Mouse (Mus musculus): ENCODE data around the gene Stk40. TPM values are rescaled to one million over a fixed set of nuclear protein-coding genes. Genes with fewer than 3 reads are reported as not detected.

Gene Stk40
- total and polyA plus RNA-seq, 3 experiments: 20.5 to 68.2 (median 41.2) TPM

- H3K4me1 ChIP-seq (ENCODE audit: insufficient read depth, low read depth, low read length): peaks cover 12% of the 10 kb centered on the region
- TF ChIP-seq TAL1 (conservative IDR thresholded peaks at IDR 0.05; ENCODE audit: low read depth, low read length) (no peak), GATA1 (IDR thresholded peaks at IDR 0.05; ENCODE audit: borderline replicate concordance, low read length) (no peak), POLR2AphosphoS5 (IDR thresholded peaks at IDR 0.05; ENCODE audit: insufficient replicate concordance, low read depth, low read length) (no peak), CTCF (IDR thresholded peaks at IDR 0.05; ENCODE audit: low read depth, low read length) (no peak)
- no peak overlapping the region for H3K4me3 ChIP-seq (ENCODE audit: low read depth, low read length)
- DNase-seq (ENCODE audit: low spot score) (no peak), ATAC-seq (ENCODE audit: extremely low read depth, insufficient number of reproducible peaks, low FRiP score, poor library complexity, severe bottlenecking) (no peak)
- peaks cover 9% of the 10 kb centered on the region for H3K36me3 ChIP-seq (replicated peaks)
- no peaks in the 10 kb centered on the region for H3K9me3 ChIP-seq (replicated peaks)
- H3K27me3 ChIP-seq (ENCODE audit: insufficient read depth, low read length): peaks cover 34% of the 10 kb centered on the region; the same call in 1 of the 2 replicates
Observed at GRCm38 (mm10) chr4:126145396-126145795, 41.6 kb downstream of the Stk40 start.

GRCm38 (mm10) chr4:126146974-126147532 is 43.3 kb downstream of the Stk40 start:
- peaks cover 46% of the 10 kb centered on the region for H3K27me3 ChIP-seq (ENCODE audit: insufficient read depth, low read length)
- H3K9me3 ChIP-seq (replicated peaks): no peaks in the 10 kb centered on the region
- H3K4me1 ChIP-seq (ENCODE audit: insufficient read depth, low read depth, low read length): peaks cover 12% of the 10 kb centered on the region
- H3K36me3 ChIP-seq (replicated peaks): no peaks in the 10 kb centered on the region
- DNase-seq (ENCODE audit: low spot score) (no peak), ATAC-seq (ENCODE audit: extremely low read depth, insufficient number of reproducible peaks, low FRiP score, poor library complexity, severe bottlenecking) (no peak)
- H3K4me3 ChIP-seq (ENCODE audit: low read depth, low read length): no peak overlapping the region
- TF ChIP-seq TAL1 (conservative IDR thresholded peaks at IDR 0.05; ENCODE audit: low read depth, low read length): no peak
- no peak for TF ChIP-seq CTCF (IDR thresholded peaks at IDR 0.05; ENCODE audit: low read depth, low read length)
- TF ChIP-seq GATA1 (IDR thresholded peaks at IDR 0.05; ENCODE audit: borderline replicate concordance, low read length): no peak
- TF ChIP-seq GATA2 (IDR thresholded peaks at IDR 0.05; ENCODE audit: borderline replicate concordance, low read depth, low read length): no peak
- no peak for TF ChIP-seq POLR2AphosphoS5 (IDR thresholded peaks at IDR 0.05; ENCODE audit: insufficient replicate concordance, low read depth, low read length)

GRCm38 (mm10) chr4:126147533-126148160 is 43.9 kb downstream of the Stk40 start, which contains the start of gene Eva1b:
TSS of gene Eva1b (plus strand) at chr4:126147744.
- no peaks in the 10 kb centered on the region for H3K36me3 ChIP-seq (replicated peaks)
- TF ChIP-seq GATA1 (IDR thresholded peaks at IDR 0.05; ENCODE audit: borderline replicate concordance, low read length) (no peak), POLR2AphosphoS5 (IDR thresholded peaks at IDR 0.05; ENCODE audit: insufficient replicate concordance, low read depth, low read length) (no peak), GATA2 (IDR thresholded peaks at IDR 0.05; ENCODE audit: borderline replicate concordance, low read depth, low read length) (no peak), TAL1 (conservative IDR thresholded peaks at IDR 0.05; ENCODE audit: low read depth, low read length) (no peak), CTCF (IDR thresholded peaks at IDR 0.05; ENCODE audit: low read depth, low read length) (no peak)
- H3K27me3 ChIP-seq (ENCODE audit: insufficient read depth, low read length): peaks cover 51% of the 10 kb centered on the region
- peaks cover 12% of the 10 kb centered on the region for H3K4me1 ChIP-seq (ENCODE audit: insufficient read depth, low read depth, low read length)
- no peak for DNase-seq (ENCODE audit: low spot score)
- H3K9me3 ChIP-seq (replicated peaks): no peaks in the 10 kb centered on the region
- no peak for ATAC-seq (ENCODE audit: extremely low read depth, insufficient number of reproducible peaks, low FRiP score, poor library complexity, severe bottlenecking)
- H3K4me3 ChIP-seq (ENCODE audit: low read depth, low read length): peak within 1 kb of the TSS; percentile 68

- Histone ChIP-seq H3K27me3 (ENCODE audit: insufficient read depth, low read length) (peaks cover 56% of the 10 kb centered on the region), H3K9me3 (replicated peaks) (no peaks in the 10 kb centered on the region)
- DNase-seq (ENCODE audit: low spot score): peak; percentile 34
Observed at GRCm38 (mm10) chr4:126148161-126148961, 44.6 kb downstream of the Stk40 start.

GRCm38 (mm10) chr4:126149041-126149676 is 45.4 kb downstream of the Stk40 start:
- TF ChIP-seq POLR2AphosphoS5 (IDR thresholded peaks at IDR 0.05; ENCODE audit: insufficient replicate concordance, low read depth, low read length) (no peak), CTCF (IDR thresholded peaks at IDR 0.05; ENCODE audit: low read depth, low read length) (no peak), GATA1 (IDR thresholded peaks at IDR 0.05; ENCODE audit: borderline replicate concordance, low read length) (no peak), GATA2 (IDR thresholded peaks at IDR 0.05; ENCODE audit: borderline replicate concordance, low read depth, low read length) (no peak), TAL1 (conservative IDR thresholded peaks at IDR 0.05; ENCODE audit: low read depth, low read length) (no peak)
- H3K4me3 ChIP-seq (ENCODE audit: low read depth, low read length): peak overlapping the region; percentile 68
- H3K27me3 ChIP-seq (ENCODE audit: insufficient read depth, low read length): peaks cover 56% of the 10 kb centered on the region
- ATAC-seq (ENCODE audit: extremely low read depth, insufficient number of reproducible peaks, low FRiP score, poor library complexity, severe bottlenecking): no peak
- DNase-seq (ENCODE audit: low spot score): no peak
- no peaks in the 10 kb centered on the region for H3K36me3 ChIP-seq (replicated peaks)
- H3K4me1 ChIP-seq (ENCODE audit: insufficient read depth, low read depth, low read length): peaks cover 12% of the 10 kb centered on the region
- H3K9me3 ChIP-seq (replicated peaks): no peaks in the 10 kb centered on the region

More at GRCm38 (mm10) chr4:126148161-126148961, 44.6 kb downstream of the Stk40 start:
- Histone ChIP-seq H3K4me3 (ENCODE audit: low read depth, low read length) (peak overlapping the region; percentile 68), H3K4me1 (ENCODE audit: insufficient read depth, low read depth, low read length) (peaks cover 12% of the 10 kb centered on the region), H3K36me3 (replicated peaks) (no peaks in the 10 kb centered on the region)
- TF ChIP-seq POLR2AphosphoS5 (IDR thresholded peaks at IDR 0.05; ENCODE audit: insufficient replicate concordance, low read depth, low read length) (no peak), CTCF (IDR thresholded peaks at IDR 0.05; ENCODE audit: low read depth, low read length) (no peak), GATA1 (IDR thresholded peaks at IDR 0.05; ENCODE audit: borderline replicate concordance, low read length) (no peak), TAL1 (conservative IDR thresholded peaks at IDR 0.05; ENCODE audit: low read depth, low read length) (no peak), GATA2 (IDR thresholded peaks at IDR 0.05; ENCODE audit: borderline replicate concordance, low read depth, low read length) (no peak)
- no peak for ATAC-seq (ENCODE audit: extremely low read depth, insufficient number of reproducible peaks, low FRiP score, poor library complexity, severe bottlenecking)

All from G1E (cell line).